Mouse (Mus musculus) small intestine, adult 2 months (tissue): ENCODE results near the gene Gnai2.

Experiments used
- CTCF ChIP-seq: fragments of 200-500 bp; IDR thresholded peaks from 2 replicates; pipeline ENCODE4 v1.5.1; 2012; ENCODE audit warnings: low read depth, mild to moderate bottlenecking, control low read depth, inconsistent platforms, low read length, moderate library complexity, mixed read lengths; ENCODE audit not compliant: insufficient replicate concordance, insufficient read length; ENCODE audit errors: extremely low read depth
- POLR2A ChIP-seq: fragments of 200-500 bp; IDR thresholded peaks from 2 replicates; pipeline ENCODE4 v1.6.1; 2012; ENCODE audit warnings: low read depth, mild to moderate bottlenecking, control low read depth, inconsistent platforms, low read length, moderate library complexity

GRCm38 (mm10) chr9:107676302-107676701 lies 41.1 kb upstream of the Gnai2 start:
- TF ChIP-seq CTCF (no peak), POLR2A (no peak)
